In genomic region chr5:34965531-34965930, GRCm38 (mm10) we compare ENCODE assay signal across 16 mouse cellular contexts. TPM values are rescaled to one million over a fixed set of nuclear protein-coding genes. Genes with fewer than 3 reads are reported as not detected.
A peak's percentile ranks its signal among the peaks of the same experiment; 100 is the strongest.
DNase-seq lines count a peak whose midpoint lies in the region.
"Had no signal": no experiment of that assay in that cellular context is flagged by ENCODE, and none has a peak within 500 bp of the region (broad histone marks: within the 10 kb centered on the region; RNA-seq: fewer than 3 reads in every experiment).

No protein-coding gene starts in this region.

- DNase-seq in adrenal gland, adult 2 months, result peak; percentile 47
- DNase-seq in adrenal gland, postnatal 25 days, result no peak
- DNase-seq in adrenal gland, postnatal 14 days, result peak; percentile 44
- no peak for DNase-seq in adrenal gland, postnatal 10 days
- DNase-seq in cerebellum, postnatal 10 days, result peak; percentile 46 to 55
- no peak for DNase-seq in cerebellum, adult 18-20 months
- DNase-seq in cerebellum, postnatal 14 days, result peak; percentile 32 to 33
- no peak for DNase-seq in cerebellum, adult 9-10 months
- DNase-seq: adrenal gland, adult 8-10 months; B cell, adult 2 months; cerebellum, adult 11 months; cerebellum, adult 11-12 months; cerebellum, adult 2 months; cerebellum, adult 8-10 months; cerebellum, adult 9-11 months had no signal

RNA-seq across cellular contexts. Expression of gene Rgs12, which starts 16.3 kb away (rescaled TPM):
- total RNA-seq in adrenal gland, adult 2 months (2021), result 10 to 100 TPM; 15.0 to 25.8 TPM
- polyA plus RNA-seq in adrenal gland, adult 2 months (2012; rRNA removed), result 34.7 and 39.2 TPM in 2 replicates
- 33.3 and 42.1 TPM in 2 replicates for total RNA-seq in adrenal gland, postnatal 25 days (2021)
- 31.0 and 31.9 TPM in 2 replicates for total RNA-seq in adrenal gland, postnatal 14 days (2021)
- 10 to 100 TPM; 27.9 to 42.1 TPM for total RNA-seq in adrenal gland, postnatal 10 days (2021)

RNA-seq across cellular contexts. Expression of gene Msantd1, which starts 57.7 kb away (rescaled TPM):
- total RNA-seq in adrenal gland, adult 2 months (2021), result 1 to 10 TPM in 1 of 2 experiments, under 1 TPM in 1; 0.45 to 2.6 TPM
- polyA plus RNA-seq in adrenal gland, adult 2 months (2012; rRNA removed), result 3.6 and 4.0 TPM in 2 replicates
- 1.2 and 1.8 TPM in 2 replicates for total RNA-seq in adrenal gland, postnatal 25 days (2021)
- total RNA-seq in adrenal gland, postnatal 14 days (2021), result 1.4 TPM in 2 replicates
- 1 to 10 TPM; 1.1 TPM for total RNA-seq in adrenal gland, postnatal 10 days (2021)
- polyA plus RNA-seq: C2C12 had no signal

Comparison
In these comparisons a context has a peak if more than half of its experiments do, and no peak if none do; other contexts are left out.
1. DNase-seq: peak in adrenal gland, adult 2 months (single experiment), adrenal gland, postnatal 14 days (single experiment), cerebellum, postnatal 10 days (2 of 2) and cerebellum, postnatal 14 days (2 of 2); none in adrenal gland, postnatal 25 days (single experiment), adrenal gland, postnatal 10 days (single experiment), cerebellum, adult 18-20 months (0 of 2) and cerebellum, adult 9-10 months (single experiment).